Mouse (Mus musculus) left cerebral cortex, postnatal 10 days (tissue): ENCODE measurements at regions not wholly inside any gene's neighbourhood (a gene's known extent, or its start where the extent isn't known, plus 50 kb on each side); places are given as distances from the start of the nearest gene placed in this dataset.
"Not testable (repeated sequence)": the region's sequence is repeated elsewhere in the genome, so short reads cannot be mapped to it uniquely, and the experiment has no call there.

ENCODE experiments used
- DNase-seq, 2 experiments: peaks; one replicate each; pipeline ENCODE4 v3.0.0; 2021 to 2022; ENCODE audit warnings: low spot score in 2 of 2, mixed read lengths in 1 of 2; ENCODE audit errors: extremely low spot score in 1 of 2
- intact Hi-C: fragments of 180-260 bp; cut with DNase I; formaldehyde crosslinking; loops from one replicate; pipeline ENCODE4 v1.15.1; 2025

DNA sequence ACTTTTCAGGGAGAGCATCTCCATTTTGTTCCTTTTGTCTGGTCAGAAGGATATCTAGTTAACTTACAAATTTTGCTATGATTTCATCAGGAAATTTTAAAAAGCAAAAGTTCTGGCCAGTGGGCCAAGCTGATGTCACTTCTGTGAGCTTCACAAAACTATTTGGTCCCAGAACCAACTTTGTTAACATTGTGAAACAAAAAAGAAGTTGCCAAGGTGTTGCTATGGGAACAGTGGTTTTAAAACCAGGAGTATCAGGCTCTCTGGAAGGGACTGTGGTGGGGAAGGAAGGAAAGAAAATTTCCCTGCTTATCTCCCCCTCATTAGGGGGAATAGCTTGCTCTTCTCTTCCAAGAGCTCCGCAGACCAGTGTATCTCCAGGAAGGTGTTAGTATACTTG, 416.8 kb upstream of the Auts2 start:
- intact Hi-C loops, result no loop called here
- peak in 1 of 2 experiments; percentile 23 for DNase-seq

DNA sequence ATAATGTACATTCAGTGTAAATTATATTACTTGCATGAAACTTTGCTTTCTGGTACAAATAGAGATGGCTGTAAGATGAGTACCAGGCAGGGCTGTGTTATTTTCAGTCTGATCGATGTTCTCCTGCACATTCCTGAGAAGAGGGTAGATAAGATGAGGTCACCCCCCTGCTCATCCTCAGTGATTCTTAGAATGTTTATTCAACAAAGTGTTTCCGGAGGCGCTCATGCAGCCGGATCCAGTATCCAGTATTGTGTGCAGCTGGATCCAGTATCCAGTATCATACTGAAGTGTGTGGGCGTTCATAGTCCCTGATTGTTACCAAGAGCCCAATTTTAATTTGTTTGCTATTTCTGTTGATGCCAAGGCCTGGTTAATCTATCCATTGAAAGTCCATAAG, 413.0 kb upstream of the Auts2 start:
- DNase-seq, result no peak
- intact Hi-C loops, result no loop called here

DNA sequence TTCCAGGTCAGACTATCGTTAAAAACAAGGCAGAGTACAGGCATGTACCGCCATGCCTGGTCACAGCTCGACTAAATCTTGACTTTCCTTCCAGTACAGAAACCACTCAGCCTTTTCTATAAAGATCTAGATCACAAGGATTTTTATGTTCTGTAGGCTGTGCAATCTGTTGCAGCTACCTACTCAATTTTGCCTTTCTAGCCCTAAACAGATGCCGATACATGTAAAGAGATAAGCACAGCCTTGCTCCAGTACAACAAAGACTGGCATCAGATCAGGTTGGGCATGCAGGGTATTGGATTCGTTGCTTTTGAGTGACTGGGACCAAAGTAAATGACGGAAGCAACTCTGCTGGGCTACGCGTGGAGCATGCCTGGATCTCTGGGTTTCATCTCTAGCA, 411.9 kb upstream of the Auts2 start:
- intact Hi-C loops, result no loop called here

DNA sequence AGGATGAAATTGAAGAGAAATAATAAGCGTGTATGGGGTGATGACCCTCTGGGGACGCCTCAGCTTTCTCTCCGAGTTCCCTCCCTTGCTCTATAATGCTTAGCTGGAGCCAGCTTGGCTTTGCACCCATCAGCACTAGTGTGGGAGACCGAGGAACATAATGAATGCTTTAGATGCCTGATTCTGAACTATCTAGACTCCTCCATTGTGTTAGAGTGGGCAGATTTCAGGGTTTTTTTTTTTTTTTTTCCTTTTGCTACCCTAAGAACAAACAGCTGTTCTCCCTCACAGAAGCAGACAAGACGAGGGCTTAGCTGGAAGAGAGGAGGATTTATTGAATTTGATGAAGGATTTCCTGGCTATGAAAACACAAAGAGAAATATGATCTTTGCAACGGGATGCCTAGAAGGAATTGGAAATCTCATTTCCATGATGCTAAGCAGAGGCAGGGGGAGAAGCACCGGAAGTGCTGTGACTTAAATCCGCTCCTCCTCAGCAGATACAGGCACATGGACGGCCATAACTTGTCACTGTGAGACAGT, 390.4 kb upstream of the Auts2 start:
- DNase-seq, result no peak
- intact Hi-C loops, result no loop called here

More for the DNA sequence above, 411.9 kb upstream of the Auts2 start:
- peak in 1 of 2 experiments; percentile 19 for DNase-seq

DNA sequence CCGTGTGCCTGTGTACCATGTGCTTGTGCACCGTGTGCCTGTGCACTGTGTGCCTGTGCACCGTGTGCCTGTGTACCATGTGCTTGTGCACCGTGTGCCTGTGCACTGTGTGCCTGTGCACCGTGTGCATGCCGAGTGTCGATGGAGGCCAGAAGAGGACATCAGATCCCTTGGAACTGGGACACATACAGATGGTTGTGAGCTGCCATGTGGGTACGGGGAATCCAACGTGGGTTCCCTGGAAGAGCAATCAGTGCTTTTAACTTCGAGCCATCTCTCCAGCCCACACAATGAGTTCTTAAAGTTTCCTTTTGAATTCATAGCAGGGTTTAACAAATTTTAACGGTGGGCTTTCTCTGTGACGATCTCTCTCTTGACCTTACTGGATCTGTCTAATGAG, 386.8 kb upstream of the Auts2 start:
- intact Hi-C loops, DNase-seq: not testable (repeated sequence)

DNA sequence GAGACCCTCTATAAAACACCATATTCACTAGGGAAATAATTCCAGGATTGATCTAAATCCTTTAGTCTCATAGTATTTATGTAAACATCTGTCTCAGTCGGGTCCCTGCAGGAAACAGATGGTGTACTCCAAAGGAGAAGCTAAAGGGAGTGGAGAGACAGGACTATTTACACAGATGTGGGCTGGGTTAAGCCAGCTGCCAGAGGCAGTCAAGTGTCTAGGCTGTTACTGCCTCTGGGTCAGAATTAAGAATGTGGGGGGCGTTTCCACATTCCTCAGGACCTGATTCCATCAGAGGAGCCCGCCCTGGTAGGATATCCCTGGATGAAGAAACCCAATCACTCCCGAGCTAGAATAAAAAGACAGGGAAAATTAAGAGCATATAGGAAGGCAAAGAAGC, 380.2 kb upstream of the Auts2 start:
- intact Hi-C loops, result no loop called here
- DNase-seq, result peak in 1 of 2 experiments; percentile 45

DNA sequence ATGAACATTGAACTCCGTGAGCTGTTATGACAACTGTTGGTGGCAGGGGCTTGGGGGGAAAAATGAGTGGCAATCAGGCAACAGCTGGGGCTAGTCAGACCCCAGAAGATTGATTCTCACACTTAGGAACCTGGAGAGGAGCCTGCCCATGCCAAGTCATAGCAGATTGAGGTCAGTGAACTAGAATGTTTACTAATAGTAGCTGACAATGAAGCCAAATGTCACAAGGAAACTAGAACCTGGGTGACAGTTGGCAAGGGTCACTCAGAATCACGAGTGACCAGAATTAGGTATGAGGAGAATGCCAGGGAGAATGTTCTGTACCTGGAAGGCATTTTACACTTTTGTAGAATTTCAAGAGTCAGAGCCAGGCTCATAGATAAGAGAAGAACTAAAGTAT, 365.9 kb upstream of the Auts2 start:
- DNase-seq, result no peak
- intact Hi-C loops, result no loop called here

DNA sequence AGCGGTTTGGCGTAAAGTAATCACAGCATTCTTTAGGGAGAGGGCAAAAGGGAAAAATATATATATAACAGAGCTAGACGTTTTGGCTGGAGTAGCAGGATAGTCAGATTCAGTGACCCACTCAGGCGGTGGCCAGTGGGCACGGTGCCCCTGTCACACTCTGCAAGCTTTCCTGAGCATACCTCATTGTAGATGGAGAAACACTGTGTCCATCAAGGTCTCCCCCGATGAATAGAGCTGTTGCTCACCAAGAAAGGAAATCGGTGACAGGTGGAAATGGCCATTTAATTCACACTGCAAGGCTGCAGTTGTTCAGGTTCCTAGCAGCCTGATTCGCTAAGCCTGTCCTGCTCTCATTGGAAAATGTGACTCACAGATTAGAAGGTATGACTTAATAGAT, 365.1 kb upstream of the Auts2 start:
- no peak for DNase-seq
- intact Hi-C loops, result no loop called here

DNA sequence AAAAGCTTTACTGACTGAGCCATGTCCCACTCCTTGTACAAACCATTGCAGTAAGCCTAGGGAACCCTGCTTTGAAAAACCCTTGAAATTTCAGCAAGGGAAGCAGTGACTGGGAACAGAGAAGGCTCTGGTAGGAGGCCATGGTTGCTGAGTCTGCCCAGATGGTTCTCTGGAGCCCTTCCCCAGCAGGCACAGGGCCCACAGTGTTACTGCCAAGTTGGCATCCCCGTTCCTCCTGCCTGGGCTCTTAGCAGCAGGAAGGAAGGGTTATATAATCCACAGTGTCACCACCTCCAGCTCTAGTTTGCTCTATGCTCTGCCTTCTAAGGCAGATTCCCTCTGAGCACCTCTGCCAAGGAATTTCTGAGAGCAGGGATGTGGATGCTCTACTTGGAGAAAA, 349.4 kb upstream of the Auts2 start:
- DNase-seq, result peak; percentile 61 to 83
- intact Hi-C loops, result no loop called here

DNA sequence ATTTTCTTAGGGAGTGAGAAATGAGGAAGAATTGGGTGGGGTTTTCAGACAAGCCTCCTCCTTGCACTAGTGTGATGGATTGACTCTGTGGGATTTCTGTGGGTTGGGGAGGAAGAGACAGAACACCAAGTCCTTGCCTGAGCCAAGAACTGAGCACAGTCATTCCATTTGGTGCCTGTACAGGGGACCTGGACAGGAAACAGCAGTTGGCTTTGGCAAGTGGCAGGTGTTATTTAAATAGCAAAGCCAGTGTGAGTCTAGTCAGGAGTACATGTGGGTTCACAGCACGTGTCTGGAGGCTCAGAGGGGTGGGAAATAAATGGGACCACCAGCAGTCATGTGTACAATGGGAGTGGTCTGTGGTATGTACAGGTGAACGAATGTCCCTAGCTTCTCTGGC, 341.0 kb upstream of the Auts2 start:
- intact Hi-C loops, result no loop called here
- DNase-seq, result no peak

DNA sequence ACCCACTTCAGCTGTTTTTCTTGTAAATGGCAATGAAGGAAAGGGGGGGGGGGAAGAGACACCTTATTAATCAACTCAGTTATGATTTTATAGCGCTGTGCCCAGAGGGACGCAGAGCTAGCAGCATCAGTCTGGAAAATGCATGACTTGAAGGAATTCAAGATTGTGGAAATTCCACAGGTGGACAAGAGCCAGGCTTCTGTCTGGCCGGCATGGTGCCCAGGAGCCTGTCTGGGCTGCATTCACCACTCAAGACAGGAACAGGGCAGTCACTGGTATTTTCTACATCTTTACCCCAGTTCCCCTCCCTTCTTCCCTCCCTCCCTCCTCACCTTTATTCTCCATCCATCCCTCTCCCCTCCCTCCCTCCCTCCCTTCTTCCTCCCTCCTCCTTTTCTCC, 339.1 kb upstream of the Auts2 start:
- intact Hi-C loops, result no loop called here
- DNase-seq, result no peak

DNA sequence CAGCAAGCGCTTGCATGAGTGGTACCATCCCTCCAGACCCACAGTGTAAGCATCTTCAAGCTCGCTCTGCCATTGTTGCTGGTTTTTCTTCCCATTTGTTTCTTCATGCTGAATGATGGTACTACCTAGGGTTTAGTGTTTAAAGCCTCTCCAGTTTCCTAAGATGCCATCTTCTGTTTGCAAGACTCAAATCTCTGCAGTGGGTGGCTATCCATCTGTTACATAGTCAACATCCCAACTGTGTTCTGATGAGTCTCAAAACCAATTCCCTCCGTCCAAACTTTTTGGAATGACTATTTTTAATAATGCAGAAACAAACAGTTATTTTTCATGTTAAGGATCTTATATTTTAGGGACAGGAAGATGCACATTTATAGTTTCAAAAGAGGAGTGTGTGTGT, 338.0 kb upstream of the Auts2 start:
- intact Hi-C loops, result no loop called here
- DNase-seq, result no peak

DNA sequence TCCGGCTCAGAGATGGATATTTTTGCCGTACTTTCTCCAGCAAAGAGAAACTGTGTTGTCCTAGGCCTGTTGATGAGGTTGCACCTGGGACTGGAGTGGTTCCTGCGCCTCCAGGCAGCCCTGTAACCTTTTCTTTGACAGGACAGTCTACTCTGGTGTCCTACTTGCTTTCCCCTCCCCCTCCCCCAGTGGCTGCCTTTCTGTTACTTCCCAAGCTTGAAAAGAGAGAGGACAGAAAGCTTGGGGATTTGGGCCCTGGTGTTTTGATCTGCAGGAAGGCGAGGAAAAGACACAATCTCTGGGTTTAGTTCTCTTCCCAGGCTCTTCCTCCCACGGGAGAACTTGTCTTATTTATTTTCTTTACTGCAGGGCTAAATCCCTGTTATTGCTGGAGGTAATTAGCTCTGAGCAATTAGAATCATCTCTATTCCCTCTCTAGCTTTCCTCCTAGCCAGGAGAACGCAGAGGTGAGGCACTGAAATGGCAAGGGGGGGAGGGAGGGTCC, 333.2 kb upstream of the Auts2 start:
- peak in 1 of 2 experiments; percentile 26 for DNase-seq

DNA sequence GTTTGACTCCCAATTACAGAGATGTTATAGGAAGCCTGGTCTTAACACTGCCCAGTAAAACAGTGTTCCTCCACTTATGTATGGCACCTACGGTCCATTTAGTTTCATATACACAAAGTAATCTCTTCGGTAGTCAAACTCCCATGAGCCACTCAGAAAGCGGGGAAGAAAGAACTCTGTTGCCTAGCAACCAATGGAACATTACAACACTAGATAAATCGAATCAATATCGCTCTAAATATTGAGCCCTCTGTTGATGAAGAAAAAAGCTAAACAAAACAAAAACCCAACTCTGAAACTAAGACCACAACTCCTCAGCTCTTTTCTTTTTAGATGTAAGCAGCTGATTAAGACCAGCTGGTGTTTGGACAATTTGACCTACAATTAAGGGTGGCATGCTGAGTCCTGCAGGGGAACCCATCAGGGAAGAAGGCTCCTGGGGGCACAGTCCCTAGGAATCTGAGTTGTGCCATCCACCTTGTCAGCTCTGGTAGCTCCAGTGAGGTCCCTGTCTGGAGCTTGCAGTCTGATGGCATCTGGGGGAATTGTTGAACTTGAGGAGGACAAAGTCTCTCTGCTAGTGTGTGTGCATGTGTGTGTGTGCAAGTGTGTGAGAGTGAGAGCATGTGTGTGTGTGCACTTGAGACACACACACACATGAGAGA, 315.8 kb upstream of the Auts2 start:
- intact Hi-C loops, result no loop called here
- DNase-seq, result no peak

More for the DNA sequence above, 333.2 kb upstream of the Auts2 start:
- intact Hi-C loops, result no loop called here

DNA sequence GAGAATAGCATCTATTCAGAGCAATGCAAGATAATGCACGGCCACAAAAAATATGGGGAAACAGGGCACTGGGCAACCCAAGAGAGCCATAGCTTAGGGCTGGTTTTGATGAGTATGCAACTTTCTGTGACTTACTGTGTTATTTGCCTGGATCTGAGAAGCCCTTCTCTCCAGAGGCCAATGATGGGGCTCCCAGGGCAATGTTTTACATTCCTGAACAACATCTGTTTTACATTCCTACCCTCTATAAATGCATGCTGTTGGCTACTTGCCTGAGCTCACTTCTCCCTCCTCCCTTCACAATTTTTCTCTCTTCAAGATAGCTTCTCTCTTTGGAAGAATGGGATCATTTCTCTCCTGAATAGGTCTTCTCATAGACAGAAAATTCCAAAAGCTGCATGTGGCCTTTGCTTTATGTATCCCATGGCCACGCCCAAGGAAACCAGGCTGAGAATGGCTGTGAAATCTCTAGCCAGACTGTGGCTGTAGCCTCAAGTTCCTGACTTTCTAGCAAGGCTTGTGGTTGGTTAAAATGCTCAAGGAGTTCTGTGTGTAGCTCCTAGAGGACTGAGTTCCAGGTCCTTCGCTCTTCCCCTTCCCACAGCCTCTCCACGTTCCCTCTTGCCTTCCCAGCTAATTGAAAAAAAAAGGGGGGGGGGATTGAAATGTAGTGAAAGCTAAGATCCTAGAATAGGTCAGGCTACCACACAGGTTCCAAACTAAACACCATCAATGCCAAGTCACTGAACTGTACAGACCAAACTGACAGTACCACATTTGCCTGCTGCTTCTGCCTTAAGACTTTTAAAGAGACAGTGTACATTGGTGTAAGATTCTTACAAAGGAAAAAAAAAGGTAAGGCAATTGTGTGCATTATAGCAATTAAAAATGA, 312.7 kb upstream of the Auts2 start:
- DNase-seq, result no peak
- intact Hi-C loops, result no loop called here

DNA sequence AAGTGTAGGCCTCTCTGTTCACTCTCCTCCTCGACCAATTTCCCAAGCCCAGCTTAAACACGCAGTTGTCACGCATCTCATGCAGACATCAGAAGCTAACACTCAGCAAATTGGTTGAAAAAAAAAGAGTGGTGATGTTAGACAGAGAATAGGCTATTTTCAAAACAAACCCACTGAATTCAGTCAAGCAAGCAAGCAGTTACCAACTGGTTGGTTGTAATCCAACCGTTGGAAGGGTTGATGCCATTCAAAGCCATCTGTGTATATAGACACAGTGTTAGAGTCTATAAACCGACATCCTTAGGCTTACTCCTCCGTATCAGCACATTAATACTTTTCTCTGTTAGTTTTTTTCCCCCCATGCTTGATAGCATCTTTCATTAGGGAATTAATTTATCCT, 307.6 kb upstream of the Auts2 start:
- DNase-seq, result no peak
- intact Hi-C loops, result no loop called here

DNA sequence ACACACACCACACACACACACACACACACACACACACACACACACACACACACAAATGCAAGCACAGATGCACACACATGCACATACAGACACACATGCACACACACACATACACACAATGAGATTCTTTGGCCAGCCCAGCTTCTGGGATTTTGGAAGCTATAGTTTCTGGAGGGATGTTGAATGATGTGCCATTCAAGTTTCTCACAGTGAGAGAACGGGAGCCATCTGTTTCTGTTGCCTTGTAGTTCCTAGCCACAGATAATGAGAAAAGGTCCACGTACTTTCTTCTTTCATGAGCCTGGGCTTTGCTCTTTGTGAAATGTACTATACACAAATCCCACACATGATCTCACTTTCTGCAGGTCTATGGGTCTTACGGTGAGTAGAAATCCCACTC, 304.9 kb upstream of the Auts2 start:
- intact Hi-C loops, result no loop called here
- no peak for DNase-seq

DNA sequence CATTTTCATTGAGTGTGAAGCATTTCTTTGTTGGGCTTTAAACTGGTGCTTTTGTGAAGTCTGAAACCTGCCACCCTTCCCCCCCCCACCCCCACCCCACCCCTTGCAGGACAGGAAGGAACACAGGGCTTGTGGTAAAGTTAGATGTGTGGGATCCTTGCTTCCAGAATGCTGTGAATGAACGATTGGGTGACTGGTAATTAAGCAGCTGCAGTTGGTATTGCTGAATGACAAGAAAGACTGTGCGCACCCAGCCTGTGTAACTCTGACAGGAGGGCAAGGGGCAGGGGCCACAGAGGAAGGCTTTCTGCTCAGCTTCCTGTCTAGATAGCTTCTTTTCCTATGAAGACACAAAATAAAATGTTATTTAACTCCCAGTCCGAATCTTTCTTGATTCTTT, 300.1 kb upstream of the Auts2 start:
- DNase-seq, result no peak
- intact Hi-C loops, result no loop called here

DNA sequence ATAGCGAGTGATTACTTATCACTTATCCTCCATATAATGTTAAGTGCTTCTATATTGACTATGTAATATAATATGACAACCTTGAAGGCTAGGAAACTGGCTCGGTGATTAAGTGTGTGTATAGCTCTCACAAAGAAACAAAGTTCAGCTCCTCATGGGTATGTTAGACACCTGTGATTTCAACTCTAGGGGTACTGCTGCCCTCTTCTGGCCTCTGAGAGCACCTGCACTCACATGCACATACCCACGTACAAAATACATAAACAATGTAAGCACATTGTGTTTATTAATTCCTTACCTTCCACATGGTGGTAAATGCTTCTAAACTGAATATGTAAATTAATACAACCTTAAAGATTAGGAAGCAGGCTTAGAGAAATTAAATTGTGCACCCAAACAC, 298.6 kb upstream of the Auts2 start:
- intact Hi-C loops, result no loop called here
- DNase-seq, result no peak

DNA sequence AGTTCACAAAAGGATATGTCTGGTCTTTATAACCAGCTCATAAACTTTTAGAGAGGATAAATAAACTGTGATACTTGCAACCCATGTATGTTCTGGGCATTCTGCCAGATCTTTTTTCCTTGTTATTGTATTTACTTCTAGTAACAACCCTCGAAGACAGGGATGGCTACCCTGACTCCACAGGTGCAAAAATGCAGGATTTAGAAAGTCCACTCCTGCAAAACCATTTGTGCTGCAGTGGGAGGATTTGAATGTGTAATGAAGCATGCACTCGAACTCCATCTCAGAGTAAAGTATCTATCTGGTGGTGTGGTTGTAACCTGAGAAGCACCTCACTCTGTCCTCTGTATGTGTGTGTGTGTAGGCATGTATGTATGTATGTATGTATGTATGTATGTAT, 294.3 kb upstream of the Auts2 start:
- intact Hi-C loops, result no loop called here
- no peak for DNase-seq
